Mouse (Mus musculus) left cerebral cortex, postnatal 4 days (tissue): Measurements from ENCODE around the gene Chic2. TPM values are rescaled to one million over a fixed set of nuclear protein-coding genes. Genes with fewer than 3 reads are reported as not detected.

Source experiments
- total RNA-seq, 2 experiments: library from RNA; stranded (reverse); gene quantifications; 2 replicates each; pipeline ENCODE4 v1.2.3; 2021

Chic2 gene
- total RNA-seq, 2 experiments from 2014 or later, result 26.3 to 34.4 TPM

Other genes starting within 250 kb of the Chic2 start
- gene Gsx2, start 30.8 kb upstream of the Chic2 start, total RNA-seq, result under 1 TPM; 0.85 to 0.98 TPM
- 10 to 100 TPM; 61.5 to 68.4 TPM for gene Pdgfra, start 107.5 kb upstream of the Chic2 start, total RNA-seq